Comparison of ENCODE assay signal across 28 mouse cellular contexts in the genomic region with DNA sequence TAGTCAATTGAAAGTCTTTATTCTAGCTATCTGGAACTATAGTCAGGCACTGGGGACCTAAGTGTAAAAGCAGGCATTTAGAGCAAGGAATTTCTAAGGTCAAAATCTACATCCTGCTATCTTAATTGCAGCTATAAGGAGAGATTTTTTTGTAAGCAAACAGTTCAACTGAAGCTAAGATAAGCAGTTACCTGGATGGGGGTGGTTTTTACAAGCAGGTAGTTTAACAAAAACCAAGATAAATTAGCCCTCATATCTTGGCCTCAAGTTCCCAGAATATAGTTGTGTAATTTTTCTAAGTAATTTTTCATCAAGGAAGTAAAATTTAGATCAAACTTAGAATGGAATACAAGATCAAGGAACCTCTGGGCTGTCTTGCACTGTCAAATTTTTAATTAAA.
"Had no signal": no experiment of that assay in that cellular context is flagged by ENCODE, and none has a peak within 500 bp of the region (broad histone marks: within the 10 kb centered on the region; RNA-seq: fewer than 3 reads in every experiment).

No protein-coding gene starts in this region.

- H3K9me3 ChIP-seq: embryonic facial prominence, embryonic 12.5 days; forebrain, embryonic 13.5 days had no signal

- ATAC-seq: forebrain, embryonic 13.5 days; forebrain, embryonic 14.5 days; forebrain, embryonic 15.5 days; forebrain, embryonic 16.5 days; forebrain, postnatal 0 days had no signal

- DNase-seq: cerebellum, adult 2 months; cerebellum, adult 8-10 months; cerebellum, adult 9-10 months; cerebellum, adult 9-11 months; cerebellum, postnatal 10 days; cerebellum, postnatal 14 days; cerebellum, postnatal 25 days; cerebellum, postnatal 36 days; embryo, embryonic 11 days; forebrain, postnatal 0 days; gastrocnemius, adult 2 months; gastrocnemius, postnatal 10 days; gastrocnemius, postnatal 14 days; gastrocnemius, postnatal 25 days; gastrocnemius, postnatal 36 days; heart, adult 11 months; heart, adult 18-20 months had no signal

- H3K4me1 ChIP-seq: embryonic facial prominence, embryonic 10.5 days; embryonic facial prominence, embryonic 12.5 days; embryonic facial prominence, embryonic 13.5 days; embryonic facial prominence, embryonic 15.5 days; forebrain, embryonic 10.5 days; forebrain, embryonic 12.5 days; forebrain, embryonic 13.5 days; forebrain, embryonic 15.5 days had no signal

- H3K27me3 ChIP-seq: embryonic facial prominence, embryonic 12.5 days; embryonic facial prominence, embryonic 13.5 days; embryonic facial prominence, embryonic 15.5 days; forebrain, embryonic 12.5 days; forebrain, embryonic 13.5 days; forebrain, embryonic 15.5 days had no signal

- H3K36me3 ChIP-seq: embryonic facial prominence, embryonic 10.5 days; embryonic facial prominence, embryonic 12.5 days; embryonic facial prominence, embryonic 13.5 days; embryonic facial prominence, embryonic 15.5 days; forebrain, embryonic 10.5 days; forebrain, embryonic 12.5 days; forebrain, embryonic 15.5 days had no signal

- H3K4me2 ChIP-seq: embryonic facial prominence, embryonic 12.5 days; embryonic facial prominence, embryonic 13.5 days; embryonic facial prominence, embryonic 15.5 days; forebrain, embryonic 12.5 days; forebrain, embryonic 13.5 days; forebrain, embryonic 15.5 days had no signal

- H3K4me3 ChIP-seq: embryonic facial prominence, embryonic 10.5 days; embryonic facial prominence, embryonic 12.5 days; embryonic facial prominence, embryonic 13.5 days; embryonic facial prominence, embryonic 15.5 days; erythroblast, embryonic 14.5 days; forebrain, embryonic 10.5 days; forebrain, embryonic 12.5 days; forebrain, embryonic 13.5 days; forebrain, embryonic 15.5 days; gastrocnemius, adult 2 months had no signal

- H3K27ac ChIP-seq: embryonic facial prominence, embryonic 10.5 days; embryonic facial prominence, embryonic 12.5 days; embryonic facial prominence, embryonic 13.5 days; embryonic facial prominence, embryonic 15.5 days; forebrain, embryonic 10.5 days; forebrain, embryonic 12.5 days; forebrain, embryonic 13.5 days; forebrain, embryonic 15.5 days; gastrocnemius, adult 2 months had no signal

- H3K9ac ChIP-seq: embryonic facial prominence, embryonic 12.5 days; embryonic facial prominence, embryonic 13.5 days; embryonic facial prominence, embryonic 15.5 days; forebrain, embryonic 12.5 days; forebrain, embryonic 13.5 days; forebrain, embryonic 15.5 days; forebrain, postnatal 0 days had no signal
